Mouse (Mus musculus) CH12F3 (cell line): ENCODE data around the gene Esp6.
"Not testable (repeated sequence)": the region's sequence is repeated elsewhere in the genome, so short reads cannot be mapped to it uniquely, and the experiment has no call there.

Experiments used
- in situ Hi-C: fragments of 300-500 bp; cut with MboI; formaldehyde crosslinking; loops from 2 replicates; pipeline ENCODE4 v1.14.3; 2020; ENCODE audit warnings: low sequenced_read_pairs

Esp6 gene

GRCm38 (mm10) chr17:40561207-40561606 lies at the start of gene Esp6:
Esp6 (plus strand) TSS chr17:40561507.
- in situ Hi-C loops, result no loop called here

- in situ Hi-C loops, result no loop called here
These were observed 41.5 kb upstream of the Esp6 start, which contains the start of gene Esp8 for GRCm38 (mm10) chr17:40519818-40520217. Esp8 (plus strand) TSS chr17:40520022.

- in situ Hi-C loops, result no loop called here
These were observed 31.5 kb upstream of the Esp6 start for GRCm38 (mm10) chr17:40529813-40530212.

- in situ Hi-C loops, result no loop called here
These were observed 30.2 kb upstream of the Esp6 start for GRCm38 (mm10) chr17:40531147-40531546.

GRCm38 (mm10) chr17:40547005-40547404 lies 14.3 kb upstream of the Esp6 start:
- in situ Hi-C loops, result not testable (repeated sequence)

- in situ Hi-C loops, result no loop called here
These were observed 7.8 kb upstream of the Esp6 start for GRCm38 (mm10) chr17:40553470-40553869.

GRCm38 (mm10) chr17:40583906-40584305 lies 22.6 kb downstream of the Esp6 start:
- in situ Hi-C loops, result not testable (repeated sequence)

- in situ Hi-C loops, result no loop called here
These were observed 30.0 kb downstream of the Esp6 start for GRCm38 (mm10) chr17:40591297-40591696.

GRCm38 (mm10) chr17:40598294-40598693 lies 37.0 kb downstream of the Esp6 start, which contains the start of gene Esp4:
Esp4 (plus strand) TSS chr17:40598594.
- in situ Hi-C loops, result no loop called here
